ENCODE assay signal across 9 mouse cellular contexts in genomic region chr1:181728707-181729106, GRCm38 (mm10).
DNase-seq lines count a peak whose midpoint lies in the region; ATAC-seq and TF ChIP-seq lines count a peak whose summit lies in the region.
"Had no signal": no experiment of that assay in that cellular context is flagged by ENCODE, and none has a peak within 500 bp of the region (broad histone marks: within the 10 kb centered on the region; RNA-seq: fewer than 3 reads in every experiment).

No protein-coding gene starts in this region.

- no peak for TF ChIP-seq POLR2A in embryonic fibroblast, embryonic 13.5 days (IDR thresholded peaks at IDR 0.05; ENCODE audit: low read depth, low read length)
- no peak for TF ChIP-seq POLR2A in liver, adult 2 months (IDR thresholded peaks at IDR 0.05; ENCODE audit: extremely low read depth, insufficient read depth, low read length)

- TF ChIP-seq CTCF in embryonic fibroblast, embryonic 13.5 days (IDR thresholded peaks at IDR 0.05; ENCODE audit: borderline replicate concordance, insufficient read depth, low read length) = peak; percentile 43; the same call in 1 of the 2 replicates
- TF ChIP-seq CTCF in liver, adult 2 months (IDR thresholded peaks at IDR 0.05; ENCODE audit: low read depth, low read length) = peak; percentile 19; the same call in 1 of the 2 replicates

- no peak for ATAC-seq in hindbrain, embryonic 11.5 days (ENCODE audit: low FRiP score)
- no peak for ATAC-seq in hindbrain, embryonic 16.5 days
- ATAC-seq in forebrain, embryonic 13.5 days = no peak

- H3K36me3 ChIP-seq in hindbrain, embryonic 11.5 days (ENCODE audit: control insufficient read depth, insufficient read depth, low read length) = no peaks in the 10 kb centered on the region
- no peaks in the 10 kb centered on the region for H3K36me3 ChIP-seq in hindbrain, embryonic 16.5 days (ENCODE audit: control insufficient read depth, insufficient read depth, low read length)
- no peaks in the 10 kb centered on the region for H3K36me3 ChIP-seq in liver, adult 2 months (ENCODE audit: control insufficient read depth, insufficient read depth, low read length)
- no peaks in the 10 kb centered on the region for H3K36me3 ChIP-seq in forebrain, embryonic 13.5 days (ENCODE audit: poor library complexity, severe bottlenecking)

- no peaks in the 10 kb centered on the region for H3K4me1 ChIP-seq in hindbrain, embryonic 11.5 days (replicated peaks; ENCODE audit: control insufficient read depth, insufficient read depth, low read length)
- H3K4me1 ChIP-seq in hindbrain, embryonic 16.5 days (ENCODE audit: control insufficient read depth, insufficient read depth, low read depth, low read length) = no peaks in the 10 kb centered on the region
- H3K4me1 ChIP-seq in embryonic fibroblast, embryonic 13.5 days (ENCODE audit: control insufficient read depth, insufficient read depth, low read length) = no peaks in the 10 kb centered on the region
- no peaks in the 10 kb centered on the region for H3K4me1 ChIP-seq in liver, adult 2 months (ENCODE audit: control insufficient read depth, insufficient read depth, low read length)
- no peaks in the 10 kb centered on the region for H3K4me1 ChIP-seq in forebrain, embryonic 13.5 days

- H3K9ac ChIP-seq in hindbrain, embryonic 11.5 days (ENCODE audit: low read depth, low read length) = no peak overlapping the region
- no peak overlapping the region for H3K9ac ChIP-seq in hindbrain, embryonic 16.5 days (ENCODE audit: low read depth, low read length)
- no peak overlapping the region for H3K9ac ChIP-seq in liver, adult 2 months (ENCODE audit: low read depth, low read length)
- no peak overlapping the region for H3K9ac ChIP-seq in forebrain, embryonic 13.5 days

- 68% methylated on average over 5 of the region's 5 CpGs for WGBS in hindbrain, embryonic 11.5 days
- WGBS in hindbrain, embryonic 16.5 days = 58% methylated on average over 5 of the region's 5 CpGs
- 59% methylated on average over 5 of the region's 5 CpGs for WGBS in liver, adult 2 months
- WGBS in forebrain, embryonic 13.5 days = 60% methylated on average over 5 of the region's 5 CpGs

- no peak overlapping the region for H3K27ac ChIP-seq in hindbrain, embryonic 11.5 days (ENCODE audit: low read depth, low read length)
- no peak overlapping the region for H3K27ac ChIP-seq in hindbrain, embryonic 16.5 days (ENCODE audit: low read depth, low read length)
- H3K27ac ChIP-seq in embryonic fibroblast, embryonic 13.5 days (ENCODE audit: insufficient read depth, low read length) = no peak overlapping the region
- H3K27ac ChIP-seq in liver, adult 2 months (replicated peaks; ENCODE audit: insufficient read depth, low read depth, low read length) = no peak overlapping the region
- no peak overlapping the region for H3K27ac ChIP-seq in forebrain, embryonic 13.5 days

- no peak overlapping the region for H3K4me2 ChIP-seq in hindbrain, embryonic 11.5 days (replicated peaks; ENCODE audit: low read depth, low read length)
- H3K4me2 ChIP-seq in hindbrain, embryonic 16.5 days (ENCODE audit: low read length) = no peak overlapping the region
- H3K4me2 ChIP-seq in forebrain, embryonic 13.5 days = no peak overlapping the region

- H3K79me2 ChIP-seq in liver, adult 2 months (ENCODE audit: control insufficient read depth, insufficient read depth, low read length) = no peaks in the 10 kb centered on the region

- H3K27me3 ChIP-seq in hindbrain, embryonic 11.5 days (ENCODE audit: control insufficient read depth, insufficient read depth, low read length) = no peaks in the 10 kb centered on the region
- H3K27me3 ChIP-seq in hindbrain, embryonic 16.5 days (replicated peaks; ENCODE audit: control insufficient read depth, insufficient read depth, low read length) = no peaks in the 10 kb centered on the region
- H3K27me3 ChIP-seq in liver, adult 2 months (ENCODE audit: control insufficient read depth, insufficient read depth, low read length) = no peaks in the 10 kb centered on the region
- no peaks in the 10 kb centered on the region for H3K27me3 ChIP-seq in forebrain, embryonic 13.5 days

- H3K4me3 ChIP-seq in hindbrain, embryonic 11.5 days (ENCODE audit: low read depth, low read length) = no peak overlapping the region
- H3K4me3 ChIP-seq in hindbrain, embryonic 16.5 days (ENCODE audit: low read length) = no peak overlapping the region
- H3K4me3 ChIP-seq in embryonic fibroblast, embryonic 13.5 days (ENCODE audit: insufficient read depth, low read length) = no peak overlapping the region
- H3K4me3 ChIP-seq in liver, adult 2 months (ENCODE audit: insufficient read depth, low read depth, low read length) = no peak overlapping the region
- no peak overlapping the region for H3K4me3 ChIP-seq in forebrain, embryonic 13.5 days
- H3K4me3 ChIP-seq: myocyte had no signal

- H3K9me3 ChIP-seq in hindbrain, embryonic 11.5 days (ENCODE audit: control insufficient read depth, low read length) = no peaks in the 10 kb centered on the region
- H3K9me3 ChIP-seq in hindbrain, embryonic 16.5 days (ENCODE audit: control insufficient read depth, low read length) = no peaks in the 10 kb centered on the region
- no peaks in the 10 kb centered on the region for H3K9me3 ChIP-seq in forebrain, embryonic 13.5 days (replicated peaks)

- DNase-seq in hindbrain, embryonic 11.5 days (ENCODE audit: low spot score) = peak; percentile 20
- peak; percentile 35 for DNase-seq in 3T3-L1 (ENCODE audit: low read depth, low spot score)
- DNase-seq in ES-CJ7 (ENCODE audit: low read depth, low spot score) = peak; percentile 62
- DNase-seq in liver, adult 2 months (ENCODE audit: extremely low read depth, low read depth, low spot score) = no peak
- peak; percentile 5 to 40 for DNase-seq in thymus, postnatal 10 days (ENCODE audit: low spot score in 2 of 2)
